Mouse (Mus musculus) heart, embryonic 11.5 days (tissue): ENCODE measurements at regions not wholly inside any gene's neighbourhood (a gene's known extent, or its start where the extent isn't known, plus 50 kb on each side); places are given as distances from the start of the nearest gene placed in this dataset.

Source experiments
- ATAC-seq: fragments of 200-750 bp; cut with Nextera tagmentation; replicated peaks from 2 replicates; pipeline ENCODE4 v1.8.0; 2017; ENCODE audit warnings: moderate library complexity; ENCODE audit not compliant: insufficient number of reproducible peaks, low FRiP score, low TSS enrichment
- H3K27ac ChIP-seq: fragments of 300-500 bp; sonication (generic); 2 replicates; pipeline ENCODE4 v1.5.1; 2014; ENCODE audit warnings: mild to moderate bottlenecking, low read depth, low read length
- H3K27me3 ChIP-seq: fragments of 300-500 bp; sonication (generic); 2 replicates; pipeline ENCODE4 v1.6.1; 2014; ENCODE audit warnings: mild to moderate bottlenecking, low read length, mixed read lengths; ENCODE audit not compliant: control insufficient read depth, insufficient read depth
- H3K36me3 ChIP-seq: fragments of 300-500 bp; sonication (generic); 2 replicates; pipeline ENCODE4 v1.6.1; 2014; ENCODE audit warnings: mild to moderate bottlenecking, low read length, moderate library complexity, mixed read lengths; ENCODE audit not compliant: control insufficient read depth, insufficient read depth
- H3K4me1 ChIP-seq: fragments of 300-500 bp; sonication (generic); 2 replicates; pipeline ENCODE4 v1.6.1; 2014; ENCODE audit warnings: low read length; ENCODE audit not compliant: control insufficient read depth, insufficient read depth
- H3K4me2 ChIP-seq: fragments of 300-500 bp; sonication (generic); 2 replicates; pipeline ENCODE4 v1.6.1; 2014; ENCODE audit warnings: mild to moderate bottlenecking, moderate library complexity
- H3K4me3 ChIP-seq: fragments of 300-500 bp; sonication (generic); 2 replicates; pipeline ENCODE4 v1.5.1; 2014; ENCODE audit warnings: low read depth, low read length
- H3K9ac ChIP-seq: fragments of 300-500 bp; sonication (generic); 2 replicates; pipeline ENCODE4 v1.6.1; 2014; ENCODE audit warnings: mild to moderate bottlenecking, low read depth, low read length, moderate library complexity
- H3K9me3 ChIP-seq: fragments of 300-500 bp; sonication (generic); replicated peaks from 2 replicates; pipeline ENCODE4 v1.6.1; 2016; ENCODE audit warnings: low read length; ENCODE audit not compliant: control insufficient read depth
- WGBS: fragments of 180-500 bp; shearing (Covaris S2); extraction: QIAGEN DNeasy Blood & Tissue Kit; methylation state at CpG from one replicate; pipeline ENCODE4 v1.1.7; 2014; ENCODE audit not compliant: insufficient replicate concordance; 5-methylcytosine and 5-hydroxymethylcytosine counted together

DNA sequence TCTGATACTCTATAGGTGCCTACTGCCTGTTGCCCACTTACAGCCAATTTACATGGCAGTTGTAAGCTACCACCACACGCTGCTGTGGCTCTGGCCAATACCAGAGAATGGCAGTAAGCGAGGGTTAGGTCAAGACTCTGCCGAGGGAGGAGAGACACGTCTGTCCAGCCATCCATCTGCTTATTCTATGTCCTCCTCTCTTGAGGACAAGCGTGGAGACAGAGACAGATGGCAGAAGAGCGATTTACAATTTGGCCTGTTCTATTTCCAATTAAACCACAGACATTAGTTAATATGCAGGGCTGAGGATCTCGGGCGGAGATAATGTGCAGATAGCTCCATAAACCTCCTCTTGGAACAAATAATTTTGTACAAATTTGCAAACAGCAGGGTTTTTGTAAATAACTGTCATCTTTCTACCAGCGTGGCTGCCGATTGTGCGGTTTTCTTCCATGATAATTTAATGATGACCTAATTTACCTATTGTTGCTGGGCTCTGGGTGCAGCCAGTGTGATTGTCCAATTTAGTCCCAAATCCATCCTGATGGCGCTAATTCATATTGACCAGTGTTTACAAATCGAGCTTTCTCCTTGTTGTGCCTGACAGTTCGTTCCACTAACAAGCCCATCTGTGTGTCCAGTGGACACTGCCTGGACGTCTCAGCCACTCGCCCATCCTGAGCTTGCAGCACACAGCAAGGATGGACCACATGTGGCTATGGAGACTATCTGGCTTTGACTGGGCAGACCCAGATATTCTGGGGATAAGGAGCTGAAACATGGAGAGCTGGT is 88.4 kb upstream of the Nkx1-1 start:
- 86% methylated on average over 16 of the region's 16 CpGs for WGBS
- Histone ChIP-seq H3K4me3 (no peak overlapping the region), H3K9me3 (no peaks in the 10 kb centered on the region), H3K4me2 (no peak overlapping the region), H3K27ac (no peak overlapping the region), H3K4me1 (no peaks in the 10 kb centered on the region), H3K9ac (no peak overlapping the region), H3K36me3 (no peaks in the 10 kb centered on the region), H3K27me3 (peaks cover 8% of the 10 kb centered on the region)
- ATAC-seq: no peak

DNA sequence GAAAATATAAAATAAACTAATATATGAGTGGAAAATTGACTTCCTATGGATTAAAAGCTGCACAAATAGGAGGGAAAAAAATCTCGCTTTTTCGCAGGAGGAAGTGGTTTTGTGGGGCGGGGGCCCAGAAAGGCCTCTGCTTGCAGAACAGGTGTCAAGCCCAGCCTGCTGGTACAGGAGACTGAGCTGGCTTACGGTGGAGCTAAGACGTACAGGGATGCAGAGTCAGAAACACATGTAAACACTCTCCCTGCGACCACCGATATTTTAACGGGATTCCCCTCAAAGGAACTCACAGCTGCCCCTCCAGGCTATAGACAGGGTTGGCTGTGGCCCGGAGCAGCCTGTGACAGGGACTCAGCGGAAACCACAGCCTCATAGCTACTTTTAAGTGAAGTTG is 87.1 kb upstream of the Nkx1-1 start:
- 75% methylated on average over 10 of the region's 10 CpGs for WGBS
- H3K4me2 ChIP-seq: no peak overlapping the region
- H3K27me3 ChIP-seq: peaks cover 11% of the 10 kb centered on the region
- no peak overlapping the region for H3K4me3 ChIP-seq
- H3K9me3 ChIP-seq: no peaks in the 10 kb centered on the region
- H3K27ac ChIP-seq: no peak overlapping the region
- no peaks in the 10 kb centered on the region for H3K4me1 ChIP-seq
- no peak overlapping the region for H3K9ac ChIP-seq
- H3K36me3 ChIP-seq: no peaks in the 10 kb centered on the region
- no peak for ATAC-seq

DNA sequence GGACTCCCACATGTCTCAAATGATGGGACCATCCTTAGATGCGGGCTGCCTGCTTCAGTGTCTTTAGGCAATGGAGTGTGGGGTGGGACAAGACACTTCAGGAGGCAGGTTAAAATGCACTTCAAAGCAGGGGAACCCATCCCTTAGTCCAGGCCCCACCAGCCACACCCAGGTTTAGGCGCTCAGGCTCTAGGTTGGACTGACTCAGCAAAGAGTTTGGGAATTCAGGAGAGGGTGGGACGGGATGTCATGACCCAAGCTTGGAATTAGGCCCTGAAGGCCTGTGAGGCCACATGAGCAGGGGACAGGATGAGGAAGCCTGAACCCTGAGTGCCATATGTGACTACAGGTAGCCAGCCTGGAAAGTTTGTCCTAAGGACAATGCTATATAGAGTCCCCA is 85.6 kb upstream of the Nkx1-1 start:
- Histone ChIP-seq H3K4me3 (no peak overlapping the region), H3K27me3 (peaks cover 11% of the 10 kb centered on the region), H3K4me2 (no peak overlapping the region), H3K27ac (no peak overlapping the region), H3K4me1 (no peaks in the 10 kb centered on the region), H3K36me3 (no peaks in the 10 kb centered on the region), H3K9ac (no peak overlapping the region), H3K9me3 (no peaks in the 10 kb centered on the region)
- WGBS: 80% methylated on average over 3 of the region's 3 CpGs
- ATAC-seq: no peak

DNA sequence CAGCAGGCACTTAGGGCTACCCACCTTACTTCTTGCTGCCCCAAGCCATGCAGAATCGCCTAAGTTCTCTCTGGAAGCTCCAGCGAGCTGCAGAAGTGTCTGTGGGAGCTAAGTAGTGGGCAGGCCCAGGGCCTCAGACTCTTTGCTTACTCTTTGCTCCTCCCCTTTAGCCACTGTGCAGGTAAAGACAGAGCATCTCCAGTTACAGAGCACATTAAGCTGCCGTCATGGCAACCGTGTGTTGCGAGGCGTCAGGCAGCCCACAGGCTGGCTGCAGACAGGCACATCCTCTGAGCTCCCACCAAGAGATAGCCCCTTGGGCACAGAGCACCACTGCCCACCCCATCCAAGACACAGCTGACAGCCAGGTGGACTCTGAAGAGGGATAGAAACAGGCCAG is 85.1 kb upstream of the Nkx1-1 start:
- H3K4me2 ChIP-seq: no peak overlapping the region
- H3K27me3 ChIP-seq: peaks cover 11% of the 10 kb centered on the region
- H3K36me3 ChIP-seq: no peaks in the 10 kb centered on the region
- no peaks in the 10 kb centered on the region for H3K9me3 ChIP-seq
- H3K4me1 ChIP-seq: no peaks in the 10 kb centered on the region
- H3K27ac ChIP-seq: no peak overlapping the region
- H3K9ac ChIP-seq: no peak overlapping the region
- no peak for ATAC-seq
- WGBS: 43% methylated on average over 6 of the region's 6 CpGs
- no peak overlapping the region for H3K4me3 ChIP-seq

DNA sequence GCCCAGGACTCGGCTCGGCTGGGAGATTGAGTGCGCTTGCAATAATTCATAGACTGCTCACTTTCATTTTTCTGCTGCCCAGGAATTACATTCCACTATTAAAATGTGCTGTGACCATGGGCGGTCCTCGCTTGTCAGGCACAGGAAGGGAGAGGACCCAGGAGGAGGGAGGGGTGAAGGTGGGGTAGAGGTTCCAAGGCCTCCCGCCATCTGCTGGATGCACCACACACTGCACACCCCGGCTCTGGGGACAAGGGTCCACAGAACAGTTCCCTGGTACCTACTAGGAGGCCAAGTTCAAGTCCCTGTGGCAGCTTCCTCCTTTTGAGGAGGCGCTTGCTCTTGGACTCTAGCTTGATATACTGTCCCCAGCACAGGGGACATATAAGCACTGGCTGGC is 83.8 kb upstream of the Nkx1-1 start:
- no peak overlapping the region for H3K27ac ChIP-seq
- peaks cover 2% of the 10 kb centered on the region; the same call in 1 of the 2 replicates for H3K4me1 ChIP-seq
- H3K27me3 ChIP-seq: peaks cover 11% of the 10 kb centered on the region
- 64% methylated on average over 8 of the region's 8 CpGs for WGBS
- no peaks in the 10 kb centered on the region for H3K36me3 ChIP-seq
- H3K9ac ChIP-seq: no peak overlapping the region
- ATAC-seq: no peak
- no peaks in the 10 kb centered on the region for H3K9me3 ChIP-seq
- H3K4me3 ChIP-seq: no peak overlapping the region
- H3K4me2 ChIP-seq: no peak overlapping the region

DNA sequence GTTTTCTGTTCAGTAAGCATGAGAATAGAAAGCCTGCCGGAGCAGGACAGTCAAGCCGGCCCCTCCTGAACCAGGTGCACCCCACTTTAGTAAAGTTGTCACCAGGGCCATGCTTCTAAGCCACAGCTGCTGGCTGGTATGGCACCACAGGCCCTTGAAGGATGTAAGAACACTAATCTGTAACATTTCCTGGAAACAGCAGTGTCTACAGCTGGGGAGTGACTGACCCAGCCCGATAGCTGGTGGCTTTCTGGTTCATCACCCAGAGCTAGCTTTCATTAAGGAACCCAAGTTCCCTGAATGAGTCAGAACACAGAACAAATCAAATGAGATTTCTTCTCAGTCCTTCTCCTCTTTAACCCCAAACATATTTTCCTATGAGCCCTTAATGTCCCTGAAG is 82.4 kb upstream of the Nkx1-1 start:
- Histone ChIP-seq H3K9ac (no peak overlapping the region), H3K4me2 (no peak overlapping the region), H3K4me3 (no peak overlapping the region), H3K27ac (no peak overlapping the region), H3K9me3 (no peaks in the 10 kb centered on the region), H3K27me3 (peaks cover 19% of the 10 kb centered on the region), H3K36me3 (no peaks in the 10 kb centered on the region), H3K4me1 (peaks cover 2% of the 10 kb centered on the region; the same call in 1 of the 2 replicates)
- no peak for ATAC-seq
- 78% methylated on average over 3 of the region's 3 CpGs for WGBS

DNA sequence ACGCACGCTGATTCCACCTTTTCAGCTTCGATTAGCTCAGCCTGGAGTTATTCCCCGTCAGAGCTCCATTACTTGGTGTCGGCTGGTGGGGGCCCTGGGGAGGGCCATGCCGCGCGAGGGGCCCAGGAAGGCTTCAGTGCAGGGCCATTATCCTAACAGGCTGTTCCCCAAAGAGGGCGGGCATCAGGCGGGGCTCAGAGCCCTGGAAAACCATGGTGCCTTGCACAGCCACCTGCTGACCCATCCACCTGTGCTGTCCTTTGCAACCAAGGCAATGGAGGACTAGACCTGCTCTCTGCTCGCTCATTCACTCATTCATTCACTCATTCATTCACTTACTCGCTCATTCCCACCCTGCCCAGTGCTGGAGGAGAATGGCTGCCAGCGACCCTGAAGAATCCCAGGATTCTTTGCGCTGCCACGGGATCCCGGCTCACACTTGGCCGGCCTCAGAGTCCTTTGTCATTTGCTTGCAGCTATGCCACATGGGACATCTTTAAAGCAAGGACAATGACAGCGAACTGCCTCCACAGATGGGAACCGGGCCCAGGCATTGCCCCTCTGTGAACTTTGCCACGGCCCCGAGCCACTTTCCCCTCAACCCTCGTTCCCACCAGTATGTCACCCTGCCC is 78.6 kb upstream of the Nkx1-1 start:
- no peak for ATAC-seq
- H3K4me2 ChIP-seq: no peak overlapping the region
- H3K27me3 ChIP-seq: peaks cover 16% of the 10 kb centered on the region
- no peak overlapping the region for H3K4me3 ChIP-seq
- 37% methylated on average over 22 of the region's 22 CpGs for WGBS
- H3K27ac ChIP-seq: no peak overlapping the region
- peaks cover 2% of the 10 kb centered on the region; the same call in 1 of the 2 replicates for H3K4me1 ChIP-seq
- H3K9me3 ChIP-seq: no peaks in the 10 kb centered on the region
- no peak overlapping the region for H3K9ac ChIP-seq
- H3K36me3 ChIP-seq: no peaks in the 10 kb centered on the region

DNA sequence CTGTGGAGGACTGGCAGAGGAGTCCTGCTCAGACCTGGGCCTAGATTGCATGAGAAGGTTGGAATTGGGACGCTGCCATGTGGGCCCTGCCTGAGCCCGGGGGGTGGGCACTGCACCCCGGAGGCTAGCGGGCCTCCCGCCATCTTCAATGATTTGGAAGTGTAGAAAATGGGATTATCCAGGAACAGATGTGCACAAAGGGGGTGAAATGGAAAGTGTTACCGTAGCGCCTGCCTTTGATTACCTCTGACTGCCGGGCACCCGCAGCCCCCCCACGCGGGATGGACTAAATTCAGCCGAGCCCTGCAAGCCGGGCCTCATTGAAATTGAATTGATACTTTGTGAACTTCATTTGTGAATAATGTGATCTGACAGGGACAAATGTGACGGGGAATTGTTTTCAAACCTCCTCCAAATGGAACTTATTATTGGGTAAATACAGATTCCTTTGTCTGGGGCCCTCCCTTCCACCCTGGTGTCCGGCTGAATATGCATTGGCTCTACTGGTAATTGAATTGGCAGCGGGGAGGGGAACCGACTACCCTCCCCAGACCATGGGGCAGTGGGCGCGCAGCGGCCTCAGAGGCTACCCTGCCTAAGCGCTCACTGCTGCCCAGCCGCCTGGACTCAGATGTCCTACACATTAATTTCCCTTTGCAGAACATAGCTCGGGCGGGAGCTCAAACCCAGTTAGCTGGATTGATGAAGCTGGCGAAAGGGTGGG is 77.9 kb upstream of the Nkx1-1 start:
- no peak overlapping the region for H3K4me3 ChIP-seq
- ATAC-seq: no peak
- H3K4me2 ChIP-seq: no peak overlapping the region
- no peak overlapping the region for H3K27ac ChIP-seq
- H3K9ac ChIP-seq: no peak overlapping the region
- peaks cover 2% of the 10 kb centered on the region; the same call in 1 of the 2 replicates for H3K4me1 ChIP-seq
- no peaks in the 10 kb centered on the region for H3K36me3 ChIP-seq
- WGBS: 65% methylated on average over 25 of the region's 25 CpGs
- no peaks in the 10 kb centered on the region for H3K9me3 ChIP-seq
- peaks cover 13% of the 10 kb centered on the region for H3K27me3 ChIP-seq
